10 mouse cellular contexts compared by ENCODE assay signal in genomic region chr1:169950651-169951050, GRCm38 (mm10). TPM values are rescaled to one million over a fixed set of nuclear protein-coding genes. Genes with fewer than 3 reads are reported as not detected.
DNase-seq lines count a peak whose midpoint lies in the region; ATAC-seq and TF ChIP-seq lines count a peak whose summit lies in the region.
"Had no signal": no experiment of that assay in that cellular context is flagged by ENCODE, and none has a peak within 500 bp of the region (broad histone marks: within the 10 kb centered on the region; RNA-seq: fewer than 3 reads in every experiment).

No protein-coding gene starts in this region.

- WGBS in heart, embryonic 10.5 days: 87% methylated on average over 4 of the region's 4 CpGs
- WGBS in heart, embryonic 12.5 days: 85% methylated on average over 4 of the region's 4 CpGs
- 95% methylated on average over 4 of the region's 4 CpGs for WGBS in small intestine, adult 2 months

- TF ChIP-seq POLR2A in small intestine, adult 2 months (IDR thresholded peaks at IDR 0.05; ENCODE audit: low read depth, low read length): no peak

- H3K4me3 ChIP-seq in heart, embryonic 10.5 days: no peak overlapping the region
- no peak overlapping the region for H3K4me3 ChIP-seq in heart, embryonic 12.5 days
- H3K4me3 ChIP-seq in small intestine, adult 2 months (ENCODE audit: low read depth, low read length): no peak overlapping the region
- H3K4me3 ChIP-seq: hindbrain, embryonic 13.5 days; midbrain, embryonic 12.5 days had no signal

- H3K4me2 ChIP-seq in heart, embryonic 12.5 days: no peak overlapping the region
- H3K4me2 ChIP-seq: hindbrain, embryonic 13.5 days; midbrain, embryonic 12.5 days had no signal

- DNase-seq in heart, embryonic 10.5 days (ENCODE audit: low spot score): peak; percentile 55
- peak; percentile 16 for DNase-seq in lung, postnatal 10 days
- DNase-seq in lung, postnatal 25 days (ENCODE audit: low spot score): no peak
- DNase-seq in R1 (ENCODE audit: low read depth, low spot score): peak; percentile 64
- DNase-seq in retina, postnatal 1 day: no peak
- no peak for DNase-seq in frontal cortex, postnatal 10 days (ENCODE audit: low spot score in 2 of 2)

- peaks cover 52% of the 10 kb centered on the region for H3K36me3 ChIP-seq in heart, embryonic 10.5 days
- peaks cover 50% of the 10 kb centered on the region for H3K36me3 ChIP-seq in heart, embryonic 12.5 days
- peaks cover 27% of the 10 kb centered on the region for H3K36me3 ChIP-seq in small intestine, adult 2 months (ENCODE audit: control insufficient read depth, insufficient read depth, low read length)

- ATAC-seq in heart, embryonic 12.5 days (ENCODE audit: insufficient number of reproducible peaks, low FRiP score): no peak

- peak; percentile 48; the same call in 1 of the 2 replicates for TF ChIP-seq CTCF in small intestine, adult 2 months (IDR thresholded peaks at IDR 0.05; ENCODE audit: extremely low read depth, insufficient read length, insufficient replicate concordance, low read depth, low read length)

- no peaks in the 10 kb centered on the region for H3K9me3 ChIP-seq in heart, embryonic 10.5 days
- no peaks in the 10 kb centered on the region; the same call in 1 of the 2 replicates for H3K9me3 ChIP-seq in heart, embryonic 12.5 days (replicated peaks)
- H3K9me3 ChIP-seq: hindbrain, embryonic 13.5 days; midbrain, embryonic 12.5 days had no signal

- 0 out of 2 replicates have a peak, but pooled peaks cover 2% of the 10 kb centered on the region for H3K4me1 ChIP-seq in heart, embryonic 10.5 days
- peaks cover 4% of the 10 kb centered on the region; the same call in 1 of the 2 replicates for H3K4me1 ChIP-seq in heart, embryonic 12.5 days (replicated peaks)
- no peaks in the 10 kb centered on the region for H3K4me1 ChIP-seq in small intestine, adult 2 months (ENCODE audit: control insufficient read depth, insufficient read depth, insufficient read length, low read length)
- H3K4me1 ChIP-seq: hindbrain, embryonic 13.5 days; midbrain, embryonic 12.5 days had no signal

- no peak overlapping the region for H3K9ac ChIP-seq in heart, embryonic 12.5 days
- H3K9ac ChIP-seq: hindbrain, embryonic 13.5 days; midbrain, embryonic 12.5 days had no signal

- H3K27ac ChIP-seq in heart, embryonic 10.5 days: 0 out of 2 replicates have a peak overlapping the region, but pooled peaks have one; percentile 17
- no peak overlapping the region for H3K27ac ChIP-seq in heart, embryonic 12.5 days (ENCODE audit: poor library complexity, severe bottlenecking)
- H3K27ac ChIP-seq in small intestine, adult 2 months (ENCODE audit: insufficient read depth, low read depth, low read length): no peak overlapping the region
- H3K27ac ChIP-seq: hindbrain, embryonic 13.5 days; midbrain, embryonic 12.5 days had no signal

- no peaks in the 10 kb centered on the region for H3K27me3 ChIP-seq in heart, embryonic 10.5 days (ENCODE audit: insufficient read depth, poor library complexity, severe bottlenecking)
- no peaks in the 10 kb centered on the region for H3K27me3 ChIP-seq in heart, embryonic 12.5 days (replicated peaks)
- no peaks in the 10 kb centered on the region for H3K27me3 ChIP-seq in small intestine, adult 2 months (ENCODE audit: control insufficient read depth, insufficient read depth, low read length)
- H3K27me3 ChIP-seq: hindbrain, embryonic 13.5 days; midbrain, embryonic 12.5 days had no signal

RNA-seq across cellular contexts. Expression of gene Hsd17b7, which starts 18.4 kb away (rescaled TPM):
- polyA plus RNA-seq in heart, embryonic 10.5 days (2016; fragmentation: Nextera tagmentation; extraction: Ambion mirVana): 27.8 and 30.4 TPM in 2 replicates
- polyA plus RNA-seq in heart, embryonic 12.5 days (2016; fragmentation: Nextera tagmentation; extraction: Ambion mirVana): 35.7 and 37.5 TPM in 2 replicates
- 2.5 and 3.6 TPM in 2 replicates for polyA plus RNA-seq in small intestine, adult 2 months (2012; rRNA removed)

RNA-seq across cellular contexts. Expression of gene Ccdc190, which starts 22.2 kb away (rescaled TPM):
- not detected in 2 replicates for polyA plus RNA-seq in heart, embryonic 10.5 days (2016; fragmentation: Nextera tagmentation; extraction: Ambion mirVana)
- polyA plus RNA-seq in heart, embryonic 12.5 days (2016; fragmentation: Nextera tagmentation; extraction: Ambion mirVana): not detected in 2 replicates
- polyA plus RNA-seq in small intestine, adult 2 months (2012; rRNA removed): 0.14 TPM in 1 of 2 replicates, not detected in the other

Comparison
In these comparisons a context has a peak if more than half of its experiments do, and no peak if none do; other contexts are left out.
1. DNase-seq: peak in heart, embryonic 10.5 days (single experiment), lung, postnatal 10 days (single experiment) and R1 (single experiment); none in lung, postnatal 25 days (single experiment), retina, postnatal 1 day (single experiment) and frontal cortex, postnatal 10 days (0 of 2).